Mouse (Mus musculus) myocyte (in vitro differentiated cells): ENCODE measurements at regions not wholly inside any gene's neighbourhood (a gene's known extent, or its start where the extent isn't known, plus 50 kb on each side); places are given as distances from the start of the nearest gene placed in this dataset.

Source experiments
- CEBPB ChIP-seq: IDR thresholded peaks from 2 replicates; pipeline ENCODE4 v1.6.1; 2011; ENCODE audit warnings: mild to moderate bottlenecking, moderate library complexity; ENCODE audit not compliant: poor library complexity, insufficient read depth, severe bottlenecking
- E2F4 ChIP-seq: IDR thresholded peaks from one replicate; pipeline ENCODE4 v1.6.1; 2011; ENCODE audit warnings: mild to moderate bottlenecking, control low read depth, moderate library complexity; ENCODE audit not compliant: insufficient read depth
- MYOD1 ChIP-seq, 3 experiments: IDR thresholded peaks; one replicate each; pipeline ENCODE4 v1.6.1; 2011; ENCODE audit warnings: control low read depth in 2 of 3, low read depth in 2 of 3, mild to moderate bottlenecking in 2 of 3, moderate library complexity in 1 of 3; ENCODE audit not compliant: insufficient read length in 2 of 3, control insufficient read depth in 1 of 3
- MYOG ChIP-seq, 3 experiments: IDR thresholded peaks; one replicate each; pipeline ENCODE4 v1.6.1; 2011; ENCODE audit warnings: control low read depth in 2 of 3, low read depth in 2 of 3, mild to moderate bottlenecking in 2 of 3; ENCODE audit not compliant: insufficient read length in 2 of 3, control insufficient read depth in 1 of 3, insufficient read depth in 1 of 3
- POLR2A ChIP-seq: IDR thresholded peaks from one replicate; pipeline ENCODE4 v1.6.1; 2011; ENCODE audit warnings: low read depth, mild to moderate bottlenecking, control low read depth, moderate library complexity; ENCODE audit not compliant: insufficient read length
- REST ChIP-seq: IDR thresholded peaks from one replicate; pipeline ENCODE4 v1.6.1; 2011; ENCODE audit warnings: mild to moderate bottlenecking, control low read depth, moderate library complexity; ENCODE audit not compliant: insufficient read depth, insufficient read length
- SRF ChIP-seq: IDR thresholded peaks from one replicate; pipeline ENCODE4 v1.6.1; 2011; ENCODE audit warnings: low read depth; ENCODE audit not compliant: control insufficient read depth, insufficient read length
- TCF12 ChIP-seq: IDR thresholded peaks from one replicate; pipeline ENCODE4 v1.6.1; 2011; ENCODE audit warnings: mild to moderate bottlenecking, control low read depth; ENCODE audit not compliant: poor library complexity, insufficient read depth, severe bottlenecking
- USF1 ChIP-seq: IDR thresholded peaks from one replicate; pipeline ENCODE4 v1.6.1; 2011; ENCODE audit warnings: low read depth, mild to moderate bottlenecking, control low read depth, moderate library complexity

- TF ChIP-seq MYOG (IDR thresholded peaks at IDR 0.05; ENCODE audit: control insufficient read depth in 1 of 3, insufficient read depth in 1 of 3, insufficient read length in 2 of 3, low read depth in 2 of 3) (no peak), POLR2A (no peak), USF1 (no peak), TCF12 (no peak), E2F4 (no peak), CEBPB (no peak), REST (no peak), MYOD1 (IDR thresholded peaks at IDR 0.05; ENCODE audit: control insufficient read depth in 1 of 3, insufficient read length in 2 of 3, low read depth in 2 of 3) (no peak), SRF (no peak)
These were observed 212.3 kb upstream of the Prickle1 start for GRCm38 (mm10) chr15:93807993-93808392.
